Mouse (Mus musculus) stomach, embryonic 16.5 days (tissue): ENCODE data around the gene E2f4. TPM values are rescaled to one million over a fixed set of nuclear protein-coding genes. Genes with fewer than 3 reads are reported as not detected.

Source experiments
- ATAC-seq: fragments of 200-750 bp; cut with Nextera tagmentation; 2 replicates; pipeline ENCODE4 v1.8.0; 2017; ENCODE audit warnings: moderate number of reproducible peaks, moderate TSS enrichment; ENCODE audit not compliant: insufficient read depth, low FRiP score
- H3K27ac ChIP-seq: fragments of 300-500 bp; sonication (generic); 2 replicates; pipeline ENCODE4 v1.5.1; 2014; ENCODE audit warnings: low read length
- H3K27me3 ChIP-seq: fragments of 300-500 bp; sonication (generic); 2 replicates; pipeline ENCODE4 v1.6.1; 2014; ENCODE audit warnings: low read length, control low read depth, mixed read lengths; ENCODE audit not compliant: control insufficient read depth, insufficient read depth
- H3K36me3 ChIP-seq: fragments of 300-500 bp; sonication (generic); 2 replicates; pipeline ENCODE4 v1.6.1; 2014; ENCODE audit warnings: low read length; ENCODE audit not compliant: control insufficient read depth, insufficient read depth
- H3K4me1 ChIP-seq: fragments of 300-500 bp; sonication (generic); 2 replicates; pipeline ENCODE4 v1.6.1; 2014; ENCODE audit warnings: low read length, control low read depth, mixed read lengths; ENCODE audit not compliant: control insufficient read depth, insufficient read depth
- H3K4me2 ChIP-seq: fragments of 300-500 bp; sonication (generic); 2 replicates; pipeline ENCODE4 v1.6.1; 2014; ENCODE audit warnings: low read depth, low read length, mixed read lengths
- H3K4me3 ChIP-seq: fragments of 300-500 bp; sonication (generic); replicated peaks from 2 replicates; pipeline ENCODE4 v1.5.1; 2014; ENCODE audit warnings: mild to moderate bottlenecking, low read length
- H3K9ac ChIP-seq: fragments of 300-500 bp; sonication (generic); 2 replicates; pipeline ENCODE4 v1.6.1; 2014; ENCODE audit warnings: low read length
- H3K9me3 ChIP-seq: fragments of 300-500 bp; sonication (generic); replicated peaks from 2 replicates; pipeline ENCODE4 v1.6.1; 2016; ENCODE audit warnings: low read length, control low read depth; ENCODE audit not compliant: control insufficient read depth
- WGBS: fragments of 180-500 bp; shearing (Covaris S2); extraction: QIAGEN DNeasy Blood & Tissue Kit; methylation state at CpG from one replicate; pipeline ENCODE4 v1.1.7; 2014; 5-methylcytosine and 5-hydroxymethylcytosine counted together
- polyA plus RNA-seq: library from polyadenylated mRNA; unstranded; fragments of >200 nt; fragmentation: Nextera tagmentation; extraction: Ambion mirVana; gene quantifications from 2 replicates; pipeline ENCODE4 v1.2.1, GENCODE M21; 2015

E2f4 gene
- polyA plus RNA-seq, 1 experiment from 2014 or later: 72.0 TPM

GRCm38 (mm10) chr8:105276292-105277120, 21.0 kb upstream of the E2f4 start:
- H3K4me2 ChIP-seq: peak overlapping the region; percentile 68
- ATAC-seq: peak; percentile 68; the same call in 1 of the 2 replicates
- H3K4me3 ChIP-seq: peak overlapping the region; percentile 47
- WGBS: 4% methylated on average over 30 of the region's 30 CpGs
- no peaks in the 10 kb centered on the region for H3K36me3 ChIP-seq
- H3K9ac ChIP-seq: peak overlapping the region; percentile 60
- no peaks in the 10 kb centered on the region for H3K9me3 ChIP-seq
- H3K4me1 ChIP-seq: peaks cover 16% of the 10 kb centered on the region
- no peak overlapping the region for H3K27ac ChIP-seq
- peaks cover 68% of the 10 kb centered on the region for H3K27me3 ChIP-seq

- Histone ChIP-seq H3K4me2 (peak overlapping the region; percentile 50), H3K9ac (no peak overlapping the region)
Measured at GRCm38 (mm10) chr8:105278911-105279334, 18.5 kb upstream of the E2f4 start.

GRCm38 (mm10) chr8:105280567-105280966, 16.9 kb upstream of the E2f4 start:
- ATAC-seq: no peak
- Histone ChIP-seq H3K4me2 (no peak overlapping the region), H3K9ac (no peak overlapping the region), H3K4me1 (peaks cover 16% of the 10 kb centered on the region), H3K9me3 (no peaks in the 10 kb centered on the region), H3K27me3 (peaks cover 38% of the 10 kb centered on the region), H3K4me3 (no peak overlapping the region), H3K27ac (no peak overlapping the region), H3K36me3 (no peaks in the 10 kb centered on the region)
- 77% methylated on average over 3 of the region's 3 CpGs for whole genome bisulfite sequencing

More at GRCm38 (mm10) chr8:105278911-105279334, 18.5 kb upstream of the E2f4 start:
- H3K4me1 ChIP-seq: peaks cover 16% of the 10 kb centered on the region
- H3K4me3 ChIP-seq: peak overlapping the region; percentile 22
- H3K36me3 ChIP-seq: no peaks in the 10 kb centered on the region
- WGBS: 2% methylated on average over 28 of the region's 28 CpGs
- no peak overlapping the region for H3K27ac ChIP-seq
- no peaks in the 10 kb centered on the region for H3K9me3 ChIP-seq
- peak; percentile 71 for ATAC-seq
- H3K27me3 ChIP-seq: peaks cover 54% of the 10 kb centered on the region

- no peaks in the 10 kb centered on the region for H3K9me3 ChIP-seq
- H3K9ac ChIP-seq: no peak overlapping the region
- WGBS: 78% methylated on average over 12 of the region's 12 CpGs
- H3K27me3 ChIP-seq: peaks cover 30% of the 10 kb centered on the region
- H3K4me2 ChIP-seq: no peak overlapping the region
- peaks cover 7% of the 10 kb centered on the region; the same call in 1 of the 2 replicates for H3K4me1 ChIP-seq
- no peak overlapping the region for H3K27ac ChIP-seq
- no peak overlapping the region for H3K4me3 ChIP-seq
- no peak for ATAC-seq
- H3K36me3 ChIP-seq: no peaks in the 10 kb centered on the region
Measured at GRCm38 (mm10) chr8:105281821-105282220, 15.6 kb upstream of the E2f4 start.

GRCm38 (mm10) chr8:105282239-105282638, 15.2 kb upstream of the E2f4 start:
- ATAC-seq: no peak
- no peaks in the 10 kb centered on the region for H3K36me3 ChIP-seq
- no peak overlapping the region for H3K27ac ChIP-seq
- peaks cover 7% of the 10 kb centered on the region; the same call in 1 of the 2 replicates for H3K4me1 ChIP-seq
- 84% methylated on average over 4 of the region's 4 CpGs for WGBS
- H3K9ac ChIP-seq: no peak overlapping the region
- no peaks in the 10 kb centered on the region for H3K9me3 ChIP-seq
- peaks cover 26% of the 10 kb centered on the region for H3K27me3 ChIP-seq
- no peak overlapping the region for H3K4me3 ChIP-seq
- H3K4me2 ChIP-seq: no peak overlapping the region

GRCm38 (mm10) chr8:105283074-105283473, 14.4 kb upstream of the E2f4 start:
- no peak overlapping the region for H3K27ac ChIP-seq
- peaks cover 20% of the 10 kb centered on the region for H3K27me3 ChIP-seq
- H3K4me3 ChIP-seq: no peak overlapping the region
- H3K36me3 ChIP-seq: no peaks in the 10 kb centered on the region
- no peaks in the 10 kb centered on the region for H3K9me3 ChIP-seq
- H3K9ac ChIP-seq: no peak overlapping the region
- H3K4me1 ChIP-seq: peaks cover 7% of the 10 kb centered on the region; the same call in 1 of the 2 replicates
- WGBS: 28% methylated on average over 23 of the region's 23 CpGs
- ATAC-seq: peak; percentile 64
- H3K4me2 ChIP-seq: no peak overlapping the region

- 49% methylated on average over 12 of the region's 12 CpGs for WGBS
- Histone ChIP-seq H3K4me2 (no peak overlapping the region), H3K4me1 (peaks cover 18% of the 10 kb centered on the region), H3K27me3 (peaks cover 3% of the 10 kb centered on the region; the same call in 1 of the 2 replicates), H3K27ac (no peak overlapping the region), H3K36me3 (no peaks in the 10 kb centered on the region), H3K9ac (no peak overlapping the region), H3K4me3 (no peak overlapping the region), H3K9me3 (no peaks in the 10 kb centered on the region)
- no peak for ATAC-seq
Measured at GRCm38 (mm10) chr8:105285514-105285913, 11.9 kb upstream of the E2f4 start.

- Histone ChIP-seq H3K27ac (no peak overlapping the region), H3K4me1 (peaks cover 21% of the 10 kb centered on the region), H3K4me3 (no peak overlapping the region), H3K9me3 (no peaks in the 10 kb centered on the region), H3K36me3 (no peaks in the 10 kb centered on the region), H3K4me2 (no peak overlapping the region), H3K9ac (no peak overlapping the region), H3K27me3 (peaks cover 6% of the 10 kb centered on the region; the same call in 1 of the 2 replicates)
- WGBS: 90% methylated on average over 4 of the region's 4 CpGs
- no peak for ATAC-seq
Measured at GRCm38 (mm10) chr8:105286907-105287306, 10.6 kb upstream of the E2f4 start.

- H3K9ac ChIP-seq: no peak overlapping the region
- peaks cover 6% of the 10 kb centered on the region; the same call in 1 of the 2 replicates for H3K27me3 ChIP-seq
- no peak overlapping the region; the same call in 1 of the 2 replicates for H3K27ac ChIP-seq
- H3K9me3 ChIP-seq: no peaks in the 10 kb centered on the region
- peaks cover 21% of the 10 kb centered on the region for H3K4me1 ChIP-seq
- peak overlapping the region; percentile 64 for H3K4me3 ChIP-seq
- ATAC-seq: no peak
- no peaks in the 10 kb centered on the region for H3K36me3 ChIP-seq
- WGBS: 84% methylated on average over 5 of the region's 5 CpGs
- H3K4me2 ChIP-seq: peak overlapping the region; percentile 93
Measured at GRCm38 (mm10) chr8:105288231-105288630, 9.2 kb upstream of the E2f4 start.
